Mouse (Mus musculus): ENCODE measurements around the gene Snx9. TPM values are rescaled to one million over a fixed set of nuclear protein-coding genes. Genes with fewer than 3 reads are reported as not detected.

The Snx9 gene
- total and polyA plus RNA-seq, 2 experiments = 19.7 to 30.5 TPM

DNA sequence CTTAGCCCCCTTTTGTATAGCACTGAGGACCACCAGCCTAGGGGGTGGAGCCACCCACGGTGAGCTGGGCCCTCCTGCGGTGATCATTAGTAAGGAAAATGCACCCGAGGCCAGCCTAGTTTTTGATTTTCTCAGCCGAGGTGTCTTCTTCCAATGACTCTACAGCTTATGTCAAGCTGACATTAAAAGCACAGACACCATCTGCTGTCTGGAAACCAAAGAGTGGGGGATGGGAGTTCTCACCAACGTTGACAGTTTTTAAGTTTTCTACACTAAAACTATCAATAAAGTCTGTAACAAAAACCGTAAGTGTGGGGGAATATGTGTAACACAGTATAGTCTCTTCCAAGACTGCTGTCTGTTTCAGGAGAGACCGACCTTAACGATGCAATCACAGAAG is 83.1 kb downstream of the Snx9 start:
- Histone ChIP-seq H3K4me1 (ENCODE audit: control insufficient read depth, insufficient read depth, low read length) (no peaks in the 10 kb centered on the region), H3K27me3 (ENCODE audit: control insufficient read depth, insufficient read depth, low read length) (no peaks in the 10 kb centered on the region), H3K9ac (ENCODE audit: low read depth, low read length) (no peak overlapping the region), H3K4me3 (ENCODE audit: insufficient read depth, low read depth, low read length) (no peak overlapping the region), H3K36me3 (ENCODE audit: control insufficient read depth, insufficient read depth, low read length) (peaks cover 35% of the 10 kb centered on the region), H3K79me2 (ENCODE audit: control insufficient read depth, insufficient read depth, low read length) (no peaks in the 10 kb centered on the region), H3K27ac (replicated peaks; ENCODE audit: insufficient read depth, low read depth, low read length) (no peak overlapping the region)
- DNase-seq (ENCODE audit: extremely low read depth, low read depth, low spot score) = no peak
- no peak for TF ChIP-seq CTCF (IDR thresholded peaks at IDR 0.05; ENCODE audit: low read depth, low read length)
- no peak for TF ChIP-seq POLR2A (IDR thresholded peaks at IDR 0.05; ENCODE audit: extremely low read depth, insufficient read depth, low read length)
- WGBS = 87% methylated on average over 8 of the region's 8 CpGs

DNA sequence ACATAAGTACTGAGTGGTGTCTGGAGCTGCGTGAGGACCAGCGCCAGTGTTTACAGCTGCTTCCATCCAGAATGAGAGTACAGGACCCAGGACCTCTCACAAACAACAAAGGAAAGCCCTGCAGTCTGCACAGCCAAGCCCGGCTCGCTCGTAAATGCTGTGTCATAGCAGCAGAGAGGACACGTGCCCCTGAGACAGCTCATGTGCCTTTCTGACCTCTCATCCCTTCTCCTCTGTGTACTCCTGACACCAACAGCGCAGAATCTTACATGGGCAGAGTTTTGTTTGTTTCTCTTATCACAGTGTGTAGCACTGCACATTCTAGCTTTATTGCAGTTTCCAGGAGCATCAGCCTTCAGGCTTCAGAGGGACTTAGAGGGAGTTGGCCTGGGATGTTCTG is 85.6 kb downstream of the Snx9 start:
- H3K9ac ChIP-seq (ENCODE audit: low read depth, low read length) = no peak overlapping the region
- H3K4me1 ChIP-seq (ENCODE audit: control insufficient read depth, insufficient read depth, low read length) = no peaks in the 10 kb centered on the region
- H3K4me3 ChIP-seq (ENCODE audit: insufficient read depth, low read depth, low read length) = no peak overlapping the region
- no peaks in the 10 kb centered on the region for H3K27me3 ChIP-seq (ENCODE audit: control insufficient read depth, insufficient read depth, low read length)
- TF ChIP-seq POLR2A (IDR thresholded peaks at IDR 0.05; ENCODE audit: extremely low read depth, insufficient read depth, low read length) (no peak), CTCF (IDR thresholded peaks at IDR 0.05; ENCODE audit: low read depth, low read length) (no peak)
- 55% methylated on average over 7 of the region's 7 CpGs for WGBS
- 0 out of 2 replicates have a peak overlapping the region, but pooled peaks have one; percentile 24 for H3K27ac ChIP-seq (replicated peaks; ENCODE audit: insufficient read depth, low read depth, low read length)
- H3K79me2 ChIP-seq (ENCODE audit: control insufficient read depth, insufficient read depth, low read length) = no peaks in the 10 kb centered on the region
- peak; percentile 82 for DNase-seq (ENCODE audit: extremely low read depth, low read depth, low spot score)
- peaks cover 32% of the 10 kb centered on the region for H3K36me3 ChIP-seq (ENCODE audit: control insufficient read depth, insufficient read depth, low read length)

GRCm38 (mm10) chr17:5929031-5929430 is 87.9 kb downstream of the Snx9 start:
- WGBS = 86% methylated on average over 6 of the region's 6 CpGs

GRCm38 (mm10) chr17:5932161-5932560 is 91.0 kb downstream of the Snx9 start:
- 89% methylated on average over 5 of the region's 5 CpGs for WGBS
- no peak overlapping the region for H3K4me3 ChIP-seq (ENCODE audit: insufficient read depth, low read depth, low read length)

More at GRCm38 (mm10) chr17:5929031-5929430, 87.9 kb downstream of the Snx9 start:
- H3K27me3 ChIP-seq (ENCODE audit: control insufficient read depth, insufficient read depth, low read length) = no peaks in the 10 kb centered on the region
- no peak overlapping the region for H3K4me3 ChIP-seq (ENCODE audit: insufficient read depth, low read depth, low read length)
- no peak overlapping the region for H3K27ac ChIP-seq (replicated peaks; ENCODE audit: insufficient read depth, low read depth, low read length)
- H3K36me3 ChIP-seq (ENCODE audit: control insufficient read depth, insufficient read depth, low read length) = peaks cover 19% of the 10 kb centered on the region
- TF ChIP-seq POLR2A (IDR thresholded peaks at IDR 0.05; ENCODE audit: extremely low read depth, insufficient read depth, low read length) (no peak), CTCF (IDR thresholded peaks at IDR 0.05; ENCODE audit: low read depth, low read length) (no peak)
- no peaks in the 10 kb centered on the region for H3K79me2 ChIP-seq (ENCODE audit: control insufficient read depth, insufficient read depth, low read length)
- DNase-seq (ENCODE audit: extremely low read depth, low read depth, low spot score) = no peak
- no peak overlapping the region for H3K9ac ChIP-seq (ENCODE audit: low read depth, low read length)
- H3K4me1 ChIP-seq (ENCODE audit: control insufficient read depth, insufficient read depth, low read length) = no peaks in the 10 kb centered on the region

DNA sequence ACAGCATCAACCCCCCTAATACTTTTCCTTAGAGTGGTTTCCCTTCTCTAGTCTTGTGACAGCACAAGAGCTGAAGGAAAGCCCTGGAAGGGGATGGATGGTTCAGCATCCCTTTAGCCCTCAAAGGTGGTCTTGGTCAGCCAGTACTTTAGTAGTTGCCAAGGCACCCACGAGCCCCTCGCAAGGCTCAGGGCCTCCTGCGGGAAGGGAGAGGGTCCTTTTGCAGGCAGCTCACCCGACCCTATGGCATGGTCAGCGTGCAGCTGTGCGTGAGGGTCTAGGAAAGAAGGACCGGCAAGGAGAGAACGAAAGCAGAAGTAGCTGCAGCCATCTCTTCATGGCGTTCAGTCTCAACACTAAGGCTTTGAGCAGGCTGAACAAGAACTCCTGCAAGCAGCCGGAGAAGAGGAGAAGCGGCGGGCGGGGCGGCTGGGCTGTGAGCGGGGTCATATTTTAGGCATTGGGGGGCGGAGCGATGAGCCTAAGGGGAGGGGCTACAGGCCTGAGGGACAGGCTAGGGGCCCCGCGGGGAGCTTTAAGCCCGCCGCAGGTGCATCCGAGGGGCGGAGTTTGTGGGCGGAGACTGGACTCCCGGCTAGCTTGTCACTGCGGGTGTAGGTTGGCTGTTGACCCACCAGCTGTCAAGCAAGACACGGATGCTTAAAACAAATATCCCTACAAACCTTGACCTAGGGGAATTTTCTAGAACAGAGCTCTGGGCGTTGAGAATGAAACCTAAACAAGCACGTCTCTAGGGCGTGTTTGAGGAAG is 93.6 kb downstream of the Snx9 start:
- H3K4me1 ChIP-seq (ENCODE audit: control insufficient read depth, insufficient read depth, low read length) = peaks cover 3% of the 10 kb centered on the region
- TF ChIP-seq POLR2A (IDR thresholded peaks at IDR 0.05; ENCODE audit: extremely low read depth, insufficient read depth, low read length) (no peak), CTCF (IDR thresholded peaks at IDR 0.05; ENCODE audit: low read depth, low read length) (no peak)
- DNase-seq (ENCODE audit: extremely low read depth, low read depth, low spot score) = peak; percentile 65
- H3K27ac ChIP-seq (replicated peaks; ENCODE audit: insufficient read depth, low read depth, low read length) = no peak overlapping the region
- no peaks in the 10 kb centered on the region for H3K27me3 ChIP-seq (ENCODE audit: control insufficient read depth, insufficient read depth, low read length)
- 4% methylated on average over 30 of the region's 30 CpGs for WGBS
- H3K79me2 ChIP-seq (ENCODE audit: control insufficient read depth, insufficient read depth, low read length) = no peaks in the 10 kb centered on the region
- H3K9ac ChIP-seq (ENCODE audit: low read depth, low read length) = peak overlapping the region; percentile 29; the same call in 1 of the 2 replicates
- H3K36me3 ChIP-seq (ENCODE audit: control insufficient read depth, insufficient read depth, low read length) = peaks cover 4% of the 10 kb centered on the region; the same call in 1 of the 2 replicates
- H3K4me3 ChIP-seq (ENCODE audit: insufficient read depth, low read depth, low read length) = peak overlapping the region; percentile 12; the same call in 1 of the 2 replicates

More at GRCm38 (mm10) chr17:5932161-5932560, 91.0 kb downstream of the Snx9 start:
- H3K27ac ChIP-seq (replicated peaks; ENCODE audit: insufficient read depth, low read depth, low read length) = no peak overlapping the region
- peaks cover 3% of the 10 kb centered on the region for H3K4me1 ChIP-seq (ENCODE audit: control insufficient read depth, insufficient read depth, low read length)
- no peak for DNase-seq (ENCODE audit: extremely low read depth, low read depth, low spot score)
- peaks cover 15% of the 10 kb centered on the region for H3K36me3 ChIP-seq (ENCODE audit: control insufficient read depth, insufficient read depth, low read length)
- H3K9ac ChIP-seq (ENCODE audit: low read depth, low read length) = no peak overlapping the region
- TF ChIP-seq POLR2A (IDR thresholded peaks at IDR 0.05; ENCODE audit: extremely low read depth, insufficient read depth, low read length) (no peak), CTCF (IDR thresholded peaks at IDR 0.05; ENCODE audit: low read depth, low read length) (no peak)
- no peaks in the 10 kb centered on the region for H3K27me3 ChIP-seq (ENCODE audit: control insufficient read depth, insufficient read depth, low read length)
- no peaks in the 10 kb centered on the region for H3K79me2 ChIP-seq (ENCODE audit: control insufficient read depth, insufficient read depth, low read length)

- Histone ChIP-seq H3K4me1 (ENCODE audit: control insufficient read depth, insufficient read depth, low read length) (peaks cover 3% of the 10 kb centered on the region), H3K36me3 (ENCODE audit: control insufficient read depth, insufficient read depth, low read length) (no peaks in the 10 kb centered on the region), H3K79me2 (ENCODE audit: control insufficient read depth, insufficient read depth, low read length) (no peaks in the 10 kb centered on the region), H3K27me3 (ENCODE audit: control insufficient read depth, insufficient read depth, low read length) (no peaks in the 10 kb centered on the region), H3K9ac (ENCODE audit: low read depth, low read length) (no peak overlapping the region), H3K4me3 (ENCODE audit: insufficient read depth, low read depth, low read length) (no peak overlapping the region), H3K27ac (replicated peaks; ENCODE audit: insufficient read depth, low read depth, low read length) (no peak overlapping the region)
- TF ChIP-seq CTCF (IDR thresholded peaks at IDR 0.05; ENCODE audit: low read depth, low read length) = no peak
- no peak for TF ChIP-seq POLR2A (IDR thresholded peaks at IDR 0.05; ENCODE audit: extremely low read depth, insufficient read depth, low read length)
- 92% methylated on average over 3 of the region's 3 CpGs for WGBS
- DNase-seq (ENCODE audit: extremely low read depth, low read depth, low spot score) = no peak
Measured at GRCm38 (mm10) chr17:5935680-5936079, 94.6 kb downstream of the Snx9 start.
